Mouse (Mus musculus) intestine, embryonic 16.5 days (tissue): ENCODE results near the gene Cxcl2. TPM values are rescaled to one million over a fixed set of nuclear protein-coding genes. Genes with fewer than 3 reads are reported as not detected.

Source experiments
- ATAC-seq: fragments of 200-750 bp; cut with Nextera tagmentation; 2 replicates; pipeline ENCODE4 v1.8.0; 2017; ENCODE audit warnings: moderate TSS enrichment, moderate library complexity
- H3K27ac ChIP-seq: fragments of 300-500 bp; sonication (generic); 2 replicates; pipeline ENCODE4 v1.5.1; 2014; ENCODE audit warnings: mild to moderate bottlenecking, low read length
- H3K27me3 ChIP-seq: fragments of 300-500 bp; sonication (generic); replicated peaks from 2 replicates; pipeline ENCODE4 v1.6.1; 2014; ENCODE audit warnings: low read length, control low read depth, mixed read lengths; ENCODE audit not compliant: control insufficient read depth, insufficient read depth
- H3K36me3 ChIP-seq: fragments of 300-500 bp; sonication (generic); 2 replicates; pipeline ENCODE4 v1.6.1; 2014; ENCODE audit warnings: low read length, control low read depth; ENCODE audit not compliant: control insufficient read depth, insufficient read depth
- H3K4me1 ChIP-seq: fragments of 300-500 bp; sonication (generic); 2 replicates; pipeline ENCODE4 v1.6.1; 2014; ENCODE audit warnings: low read length, control low read depth, mixed read lengths; ENCODE audit not compliant: control insufficient read depth, insufficient read depth
- H3K4me2 ChIP-seq: fragments of 300-500 bp; sonication (generic); 2 replicates; pipeline ENCODE4 v1.6.1; 2014; ENCODE audit warnings: low read depth, low read length, control low read depth
- H3K4me3 ChIP-seq: fragments of 300-500 bp; sonication (generic); 2 replicates; pipeline ENCODE4 v1.5.1; 2014; ENCODE audit warnings: mild to moderate bottlenecking, low read length
- H3K9ac ChIP-seq: fragments of 300-500 bp; sonication (generic); 2 replicates; pipeline ENCODE4 v1.6.1; 2014; ENCODE audit warnings: low read depth, low read length
- H3K9me3 ChIP-seq: fragments of 300-500 bp; sonication (generic); 2 replicates; pipeline ENCODE4 v1.6.1; 2016; ENCODE audit warnings: low read length, control low read depth; ENCODE audit not compliant: control insufficient read depth
- WGBS: fragments of 180-500 bp; shearing (Covaris S2); extraction: QIAGEN DNeasy Blood & Tissue Kit; methylation state at CpG from one replicate; pipeline ENCODE4 v1.1.7; 2014; 5-methylcytosine and 5-hydroxymethylcytosine counted together
- polyA plus RNA-seq: library from polyadenylated mRNA; unstranded; fragments of >200 nt; fragmentation: Nextera tagmentation; extraction: Ambion mirVana; gene quantifications from 2 replicates; pipeline ENCODE4 v1.2.1, GENCODE M21; 2015

Cxcl2 gene
- polyA plus RNA-seq, 1 experiment from 2014 or later, result not detected

DNA sequence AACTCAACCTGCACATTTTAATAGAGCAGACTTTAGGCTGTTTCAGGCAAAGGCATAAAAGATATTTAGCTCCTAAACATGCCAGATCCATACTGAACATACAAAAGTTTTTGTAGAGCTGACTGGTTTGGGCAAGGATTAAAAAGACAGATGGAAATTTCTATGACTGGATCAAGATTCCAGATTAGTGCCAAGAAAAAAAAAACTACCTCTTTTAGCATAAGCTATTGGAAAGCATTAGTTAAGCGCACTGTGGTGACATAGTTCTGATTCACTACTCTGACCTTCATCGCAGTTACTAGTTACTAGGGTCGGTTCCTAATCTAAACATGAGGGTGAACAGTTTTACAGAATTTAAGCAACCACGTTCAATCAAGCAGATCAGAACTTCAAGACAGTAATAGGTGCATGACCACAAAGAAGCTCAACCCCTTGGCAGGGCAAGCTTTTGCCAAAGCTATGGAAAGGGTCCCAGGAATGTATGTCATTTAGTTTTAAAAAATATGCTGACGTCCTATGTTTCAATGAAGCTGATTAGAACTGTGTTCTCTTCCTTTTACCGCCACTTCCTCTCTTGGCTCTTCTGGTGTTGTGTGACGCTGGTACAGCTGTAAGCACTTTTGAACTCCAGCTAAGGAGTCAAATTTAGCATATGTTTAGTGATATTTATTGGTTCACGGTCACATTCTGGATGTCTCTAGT is 27.0 kb upstream of the Cxcl2 start:
- H3K4me3 ChIP-seq, result no peak overlapping the region
- H3K27me3 ChIP-seq, result no peaks in the 10 kb centered on the region
- H3K27ac ChIP-seq, result peak overlapping the region; percentile 65
- no peaks in the 10 kb centered on the region for H3K36me3 ChIP-seq
- ATAC-seq, result no peak; the same call in 1 of the 2 replicates
- 65% methylated on average over 8 of the region's 8 CpGs for WGBS
- H3K9ac ChIP-seq, result no peak overlapping the region
- 0 out of 2 replicates have a peak, but pooled peaks cover 6% of the 10 kb centered on the region for H3K4me1 ChIP-seq
- no peaks in the 10 kb centered on the region for H3K9me3 ChIP-seq
- H3K4me2 ChIP-seq, result no peak overlapping the region

DNA sequence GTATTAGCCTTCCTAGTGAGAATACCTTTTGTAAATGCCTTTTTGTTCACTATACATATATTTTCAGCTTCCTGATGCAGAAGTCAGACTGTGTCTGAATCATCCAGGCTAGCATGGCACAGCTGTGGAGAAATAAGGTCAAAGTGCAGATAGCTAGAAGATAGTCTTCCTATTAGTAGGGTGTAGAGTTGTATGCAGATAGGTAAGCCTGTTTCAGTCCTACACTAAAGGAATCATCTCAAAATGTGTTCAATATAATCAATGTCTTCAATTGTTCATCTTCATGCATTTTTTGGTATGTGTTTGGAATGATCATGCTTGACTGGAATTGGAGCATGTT is 26.5 kb upstream of the Cxcl2 start:
- peak; percentile 69 for ATAC-seq
- no peaks in the 10 kb centered on the region for H3K9me3 ChIP-seq
- no peaks in the 10 kb centered on the region for H3K36me3 ChIP-seq

GRCm38 (mm10) chr5:90879307-90880014 is 24.2 kb upstream of the Cxcl2 start:
- 79% methylated on average over 3 of the region's 3 CpGs for WGBS

More for the DNA sequence above, 26.5 kb upstream of the Cxcl2 start:
- Histone ChIP-seq H3K4me1 (0 out of 2 replicates have a peak, but pooled peaks cover 6% of the 10 kb centered on the region), H3K27ac (peak overlapping the region; percentile 33; the same call in 1 of the 2 replicates), H3K9ac (no peak overlapping the region), H3K4me2 (no peak overlapping the region), H3K27me3 (no peaks in the 10 kb centered on the region), H3K4me3 (no peak overlapping the region)

GRCm38 (mm10) chr5:90880335-90880850 is 23.3 kb upstream of the Cxcl2 start:
- H3K4me2 ChIP-seq, result no peak overlapping the region
- H3K36me3 ChIP-seq, result no peaks in the 10 kb centered on the region
- no peaks in the 10 kb centered on the region for H3K27me3 ChIP-seq
- H3K4me1 ChIP-seq, result 0 out of 2 replicates have a peak, but pooled peaks cover 6% of the 10 kb centered on the region
- H3K27ac ChIP-seq, result no peak overlapping the region
- no peak overlapping the region for H3K9ac ChIP-seq
- WGBS, result 81% methylated on average over 7 of the region's 7 CpGs
- H3K4me3 ChIP-seq, result no peak overlapping the region
- no peaks in the 10 kb centered on the region for H3K9me3 ChIP-seq
- no peak for ATAC-seq

More at GRCm38 (mm10) chr5:90879307-90880014, 24.2 kb upstream of the Cxcl2 start:
- H3K9me3 ChIP-seq, result no peaks in the 10 kb centered on the region
- H3K4me3 ChIP-seq, result no peak overlapping the region
- no peak overlapping the region for H3K9ac ChIP-seq
- 0 out of 2 replicates have a peak, but pooled peaks cover 6% of the 10 kb centered on the region for H3K4me1 ChIP-seq
- no peak overlapping the region for H3K4me2 ChIP-seq
- no peaks in the 10 kb centered on the region for H3K36me3 ChIP-seq
- H3K27ac ChIP-seq, result no peak overlapping the region
- ATAC-seq, result no peak
- H3K27me3 ChIP-seq, result no peaks in the 10 kb centered on the region

- Histone ChIP-seq H3K4me2 (no peak overlapping the region), H3K36me3 (no peaks in the 10 kb centered on the region), H3K4me1 (0 out of 2 replicates have a peak, but pooled peaks cover 6% of the 10 kb centered on the region), H3K4me3 (no peak overlapping the region), H3K9ac (no peak overlapping the region), H3K9me3 (no peaks in the 10 kb centered on the region), H3K27me3 (no peaks in the 10 kb centered on the region), H3K27ac (no peak overlapping the region)
- no peak for ATAC-seq
- WGBS, result 84% methylated on average over 4 of the region's 4 CpGs
These were observed 22.6 kb upstream of the Cxcl2 start for GRCm38 (mm10) chr5:90881021-90881420.

DNA sequence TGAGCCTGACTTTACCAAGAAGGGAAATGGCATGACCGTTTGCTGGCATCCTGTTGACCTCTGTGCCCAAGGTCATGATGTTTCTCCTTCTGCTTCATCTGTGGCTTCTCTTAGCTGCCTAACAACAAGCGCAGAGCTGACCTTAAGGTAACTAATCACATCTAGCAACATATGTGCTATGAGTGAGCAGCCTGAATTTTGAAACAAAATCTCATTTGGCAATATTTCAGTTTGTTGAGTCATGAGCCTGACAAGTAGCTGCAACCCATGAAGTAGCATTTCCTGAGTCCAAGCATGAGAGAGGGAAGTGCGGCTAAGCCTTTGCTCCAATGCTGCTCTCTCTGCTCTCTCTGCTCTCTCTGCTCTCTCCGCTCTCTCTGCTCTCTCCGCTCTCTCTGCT is 22.0 kb upstream of the Cxcl2 start:
- Histone ChIP-seq H3K27ac (no peak overlapping the region), H3K9ac (no peak overlapping the region), H3K4me2 (no peak overlapping the region), H3K4me1 (0 out of 2 replicates have a peak, but pooled peaks cover under 1% of the 10 kb centered on the region), H3K27me3 (no peaks in the 10 kb centered on the region), H3K4me3 (no peak overlapping the region), H3K36me3 (no peaks in the 10 kb centered on the region), H3K9me3 (no peaks in the 10 kb centered on the region)
- WGBS, result 85% methylated on average over 5 of the region's 5 CpGs
- ATAC-seq, result no peak

GRCm38 (mm10) chr5:90882146-90882545 is 21.5 kb upstream of the Cxcl2 start:
- 89% methylated on average over 5 of the region's 5 CpGs for WGBS
- no peak overlapping the region for H3K4me3 ChIP-seq
- no peak for ATAC-seq
- no peak overlapping the region for H3K9ac ChIP-seq
- no peak overlapping the region for H3K4me2 ChIP-seq
- no peaks in the 10 kb centered on the region for H3K36me3 ChIP-seq
- H3K4me1 ChIP-seq, result no peaks in the 10 kb centered on the region
- H3K27ac ChIP-seq, result no peak overlapping the region
- no peaks in the 10 kb centered on the region for H3K27me3 ChIP-seq
- H3K9me3 ChIP-seq, result no peaks in the 10 kb centered on the region

- no peaks in the 10 kb centered on the region for H3K9me3 ChIP-seq
- no peak overlapping the region for H3K27ac ChIP-seq
- 59% methylated on average over 2 of the region's 2 CpGs for WGBS
- no peaks in the 10 kb centered on the region for H3K36me3 ChIP-seq
- no peak for ATAC-seq
- no peak overlapping the region for H3K9ac ChIP-seq
- H3K4me1 ChIP-seq, result no peaks in the 10 kb centered on the region
- H3K4me2 ChIP-seq, result no peak overlapping the region
- H3K4me3 ChIP-seq, result no peak overlapping the region
- no peaks in the 10 kb centered on the region for H3K27me3 ChIP-seq
These were observed 18.9 kb upstream of the Cxcl2 start for GRCm38 (mm10) chr5:90884628-90885242.

DNA sequence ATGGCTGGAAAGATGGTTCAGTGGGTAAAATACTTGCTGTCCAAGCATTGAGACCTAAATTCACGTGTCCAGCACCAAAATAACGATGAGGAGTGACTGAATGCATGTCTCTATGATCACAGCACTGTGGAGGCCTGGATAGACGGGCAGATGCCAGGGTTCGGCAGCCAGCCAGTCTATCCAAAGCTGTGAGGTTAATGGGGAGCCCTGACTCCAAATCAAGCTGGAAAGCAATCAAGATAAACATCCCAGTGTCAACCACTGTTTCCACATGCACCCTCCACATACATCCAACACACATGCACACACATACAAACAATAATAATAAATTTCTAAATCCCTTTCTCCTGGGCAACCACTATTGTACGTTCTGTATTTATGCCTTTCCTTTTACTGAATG is 15.0 kb upstream of the Cxcl2 start:
- 78% methylated on average over 5 of the region's 5 CpGs for WGBS
- Histone ChIP-seq H3K4me2 (no peak overlapping the region), H3K4me3 (no peak overlapping the region), H3K36me3 (no peaks in the 10 kb centered on the region), H3K27me3 (no peaks in the 10 kb centered on the region), H3K9ac (no peak overlapping the region), H3K9me3 (no peaks in the 10 kb centered on the region), H3K27ac (no peak overlapping the region), H3K4me1 (0 out of 2 replicates have a peak, but pooled peaks cover 2% of the 10 kb centered on the region)
- ATAC-seq, result no peak
